Comparison of ENCODE assay signal across 45 mouse cellular contexts in genomic region chr11:32188881-32189280, GRCm38 (mm10). TPM values are rescaled to one million over a fixed set of nuclear protein-coding genes. Genes with fewer than 3 reads are reported as not detected.
"Had no signal": no experiment of that assay in that cellular context is flagged by ENCODE, and none has a peak within 500 bp of the region (broad histone marks: within the 10 kb centered on the region; RNA-seq: fewer than 3 reads in every experiment).

No protein-coding gene starts in this region.

- H3K9me3 ChIP-seq: heart, embryonic 12.5 days; heart, embryonic 13.5 days; heart, embryonic 15.5 days; hindbrain, embryonic 10.5 days; hindbrain, embryonic 12.5 days; hindbrain, embryonic 13.5 days; hindbrain, embryonic 15.5 days; intestine, embryonic 15.5 days; kidney, embryonic 15.5 days had no signal

- H3K27me3 ChIP-seq: heart, embryonic 15.5 days; hindbrain, embryonic 12.5 days; hindbrain, embryonic 13.5 days; hindbrain, embryonic 15.5 days; intestine, embryonic 15.5 days; kidney, embryonic 15.5 days had no signal

- H3K4me2 ChIP-seq: heart, embryonic 12.5 days; heart, embryonic 13.5 days; heart, embryonic 15.5 days; hindbrain, embryonic 12.5 days; hindbrain, embryonic 13.5 days; hindbrain, embryonic 14.5 days; hindbrain, embryonic 15.5 days; intestine, embryonic 15.5 days; kidney, embryonic 15.5 days had no signal

- H3K4me3 ChIP-seq: heart, adult 2 months; heart, embryonic 12.5 days; heart, embryonic 13.5 days; heart, embryonic 15.5 days; hindbrain, embryonic 10.5 days; hindbrain, embryonic 12.5 days; hindbrain, embryonic 13.5 days; hindbrain, embryonic 15.5 days; intestine, embryonic 15.5 days; kidney, embryonic 15.5 days; layer of hippocampus, adult 2 months had no signal

- ATAC-seq: hindbrain, embryonic 16.5 days; hindbrain, postnatal 0 days; inflammation-experienced regulatory T-cells, adult 6 months; intestine, embryonic 15.5 days; intestine, embryonic 16.5 days; intestine, postnatal 0 days had no signal

- DNase-seq: heart, adult 2 months; heart, postnatal 10 days; heart, postnatal 14 days; heart, postnatal 36 days; heart, postnatal 4 days; kidney, adult 11 months; kidney, adult 18-20 months; kidney, adult 2 months; kidney, adult 8-10 months; kidney, adult 9 months; kidney, postnatal 10 days; kidney, postnatal 14 days; kidney, postnatal 25 days; kidney, postnatal 36 days; kidney, postnatal 4 days; layer of hippocampus, adult 9-11 months; layer of hippocampus, postnatal 36 days had no signal

- H3K27ac ChIP-seq: heart, adult 2 months; heart, embryonic 13.5 days; heart, embryonic 15.5 days; hindbrain, embryonic 10.5 days; hindbrain, embryonic 12.5 days; hindbrain, embryonic 13.5 days; hindbrain, embryonic 14.5 days; hindbrain, embryonic 15.5 days; hindbrain, postnatal 0 days; intestine, embryonic 15.5 days; kidney, embryonic 15.5 days; kidney, postnatal 0 days; layer of hippocampus, adult 2 months had no signal

- H3K4me1 ChIP-seq: hindbrain, embryonic 12.5 days; intestine, embryonic 15.5 days; kidney, embryonic 15.5 days had no signal

- H3K9ac ChIP-seq: heart, embryonic 12.5 days; heart, embryonic 13.5 days; heart, embryonic 15.5 days; hindbrain, embryonic 12.5 days; hindbrain, embryonic 13.5 days; hindbrain, embryonic 14.5 days; hindbrain, embryonic 15.5 days; intestine, embryonic 15.5 days; kidney, embryonic 15.5 days had no signal

- H3K36me3 ChIP-seq: heart, embryonic 12.5 days; heart, embryonic 13.5 days; heart, embryonic 15.5 days; hindbrain, embryonic 10.5 days; hindbrain, embryonic 12.5 days; hindbrain, embryonic 13.5 days; hindbrain, embryonic 15.5 days; intestine, embryonic 15.5 days; kidney, embryonic 15.5 days had no signal

RNA-seq across cellular contexts. Expression of gene Il9r, which starts 11.2 kb away (rescaled TPM):
- total RNA-seq: heart, adult 2 months; heart, postnatal 25 days; hindbrain, postnatal 0 days; layer of hippocampus, adult 18-20 months; layer of hippocampus, adult 2 months; layer of hippocampus, adult 8-10 months; layer of hippocampus, postnatal 10 days; layer of hippocampus, postnatal 14 days; layer of hippocampus, postnatal 25 days; layer of hippocampus, postnatal 36 days; left cerebral cortex, adult 18-20 months had no signal
- polyA plus RNA-seq: heart, embryonic 12.5 days; heart, embryonic 14.5 days; hindbrain, embryonic 10.5 days; hindbrain, embryonic 12.5 days; hindbrain, embryonic 13.5 days; hindbrain, embryonic 14.5 days; hindbrain, embryonic 15.5 days; hindbrain, embryonic 16.5 days; hindbrain, postnatal 0 days; intestine, embryonic 14.5 days; intestine, postnatal 0 days; kidney, embryonic 14.5 days; kidney, embryonic 15.5 days; kidney, embryonic 16.5 days; kidney, postnatal 0 days had no signal
